Mouse (Mus musculus): ENCODE results near the gene Arhgef28.

- TF ChIP-seq CTCF (IDR thresholded peaks at IDR 0.05; ENCODE audit: insufficient read depth, low read depth, low read length) (no peak), POLR2A (IDR thresholded peaks at IDR 0.05; ENCODE audit: insufficient read depth, low read depth, low read length) (no peak)
These were observed 43.4 kb upstream of the Arhgef28 start for GRCm38 (mm10) chr13:98249594-98249993.
